Mouse (Mus musculus) liver, embryonic 14.5 days (tissue): ENCODE measurements around the gene Hgd. TPM values are rescaled to one million over a fixed set of nuclear protein-coding genes. Genes with fewer than 3 reads are reported as not detected.

Experiments
- ATAC-seq: fragments of 200-750 bp; cut with Nextera tagmentation; 2 replicates; pipeline ENCODE4 v1.8.0; 2017; ENCODE audit warnings: moderate number of reproducible peaks, mild to moderate bottlenecking, moderate library complexity; ENCODE audit not compliant: insufficient read depth
- DNase-seq, 3 experiments: peaks; one replicate each; pipeline ENCODE4 v3.0.0-alpha.2; 2012 to 2013; ENCODE audit warnings: low read depth in 3 of 3, low spot score in 3 of 3
- H3K27ac ChIP-seq: fragments of 300-500 bp; sonication (generic); 2 replicates; pipeline ENCODE4 v1.5.1; 2014; ENCODE audit warnings: moderate library complexity, mild to moderate bottlenecking, control low read depth, inconsistent platforms
- H3K27me3 ChIP-seq: fragments of 300-500 bp; sonication (generic); 2 replicates; pipeline ENCODE4 v1.6.1; 2014; ENCODE audit warnings: mild to moderate bottlenecking, low read length, moderate library complexity; ENCODE audit not compliant: control insufficient read depth, insufficient read depth
- H3K36me3 ChIP-seq: fragments of 300-500 bp; sonication (generic); replicated peaks from 2 replicates; pipeline ENCODE4 v1.6.1; 2014; ENCODE audit warnings: low read depth; ENCODE audit not compliant: control insufficient read depth, insufficient read depth
- H3K4me1 ChIP-seq, 2 experiments: fragments of 200-500 bp in 1 of 2; fragments of 300-500 bp in 1 of 2; sonication (generic) in 1 of 2; replicated peaks; 2 replicates each; pipeline ENCODE4 v1.6.1; 2012 to 2014; ENCODE audit warnings: antibody characterized with exemption in 1 of 2, inconsistent platforms in 1 of 2, low read length in 1 of 2; ENCODE audit not compliant: control insufficient read depth in 2 of 2, insufficient read depth in 2 of 2
- H3K4me2 ChIP-seq: fragments of 300-500 bp; sonication (generic); 2 replicates; pipeline ENCODE4 v1.6.1; 2014; ENCODE audit warnings: low read depth, mild to moderate bottlenecking, control low read depth, moderate library complexity
- H3K4me3 ChIP-seq, 2 experiments: fragments of 200-500 bp in 1 of 2; fragments of 300-500 bp in 1 of 2; sonication (generic) in 1 of 2; 2 replicates each; pipeline ENCODE4 v1.5.1; 2012 to 2014; ENCODE audit warnings: low read depth in 2 of 2, low read length in 2 of 2, mild to moderate bottlenecking in 2 of 2, control low read depth in 1 of 2, inconsistent platforms in 1 of 2, moderate library complexity in 1 of 2; ENCODE audit not compliant: insufficient read depth in 1 of 2
- H3K9ac ChIP-seq: fragments of 300-500 bp; sonication (generic); replicated peaks from 2 replicates; pipeline ENCODE4 v1.6.1; 2014; ENCODE audit warnings: mild to moderate bottlenecking, control low read depth, moderate library complexity
- H3K9me3 ChIP-seq: fragments of 300-500 bp; sonication (generic); 2 replicates; pipeline ENCODE4 v1.6.1; 2016; ENCODE audit warnings: low read length, mixed read lengths; ENCODE audit not compliant: control insufficient read depth
- CTCF ChIP-seq: IDR thresholded peaks from 2 replicates; pipeline ENCODE4 v1.5.1; 2016; ENCODE audit warnings: antibody characterized with exemption, low read depth, control low read depth
- EP300 ChIP-seq: IDR thresholded peaks from 2 replicates; pipeline ENCODE4 v1.6.1; 2016; ENCODE audit warnings: antibody characterized with exemption, low read depth
- WGBS: fragments of 180-500 bp; shearing (Covaris S2); extraction: QIAGEN DNeasy Blood & Tissue Kit; methylation state at CpG from one replicate; pipeline ENCODE4 v1.1.7; 2014; ENCODE audit not compliant: insufficient replicate concordance; 5-methylcytosine and 5-hydroxymethylcytosine counted together
- polyA plus RNA-seq, 2 experiments: library from polyadenylated mRNA; depleted of rRNA in 1 of 2; stranded (reverse) in 1 of 2; unstranded in 1 of 2; fragments of >200 nt; fragmentation: Nextera tagmentation in 1 of 2; extraction: Ambion mirVana in 1 of 2; gene quantifications; 2 replicates each; pipeline versions ENCODE4 v1.2.1 to v1.2.3; 2012 to 2014

Hgd gene
- polyA plus RNA-seq, 2 experiments = 20.3 to 32.7 TPM

- Histone ChIP-seq H3K4me2 (peak overlapping the region; percentile 67), H3K36me3 (no peaks in the 10 kb centered on the region), H3K4me1 (peaks cover 16 to 28% of the 10 kb centered on the region in 2 experiments), H3K9me3 (no peaks in the 10 kb centered on the region), H3K27me3 (no peaks in the 10 kb centered on the region), H3K9ac (no peak overlapping the region; the same call in 1 of the 2 replicates), H3K27ac (peak overlapping the region; percentile 41; the same call in 1 of the 2 replicates), H3K4me3 (peak overlapping the region in 1 of 2 experiments; percentile 95; a peak in 2 of 4 replicates)
- no peak for DNase-seq
- WGBS = 53% methylated on average over 4 of the region's 4 CpGs
- ATAC-seq = no peak
- TF ChIP-seq CTCF (no peak), EP300 (no peak)
Observed at GRCm38 (mm10) chr16:37654831-37655455, 75.0 kb downstream of the Hgd start.

- Histone ChIP-seq H3K27me3 (no peaks in the 10 kb centered on the region), H3K36me3 (no peaks in the 10 kb centered on the region), H3K4me2 (no peak overlapping the region), H3K9ac (no peak overlapping the region), H3K9me3 (no peaks in the 10 kb centered on the region), H3K4me1 (peaks cover 16 to 28% of the 10 kb centered on the region in 2 experiments), H3K4me3 (no peak overlapping the region), H3K27ac (no peak overlapping the region)
- TF ChIP-seq EP300 (no peak), CTCF (no peak)
- no peak for ATAC-seq
- no peak for DNase-seq
- 52% methylated on average over 4 of the region's 4 CpGs for WGBS
Observed at GRCm38 (mm10) chr16:37655756-37656347, 75.9 kb downstream of the Hgd start.

GRCm38 (mm10) chr16:37656796-37657195, 76.8 kb downstream of the Hgd start:
- H3K36me3 ChIP-seq = no peaks in the 10 kb centered on the region
- H3K9ac ChIP-seq = no peak overlapping the region
- no peak overlapping the region for H3K4me3 ChIP-seq
- no peaks in the 10 kb centered on the region for H3K27me3 ChIP-seq
- H3K4me2 ChIP-seq = no peak overlapping the region
- H3K4me1 ChIP-seq = peaks cover 16 to 24% of the 10 kb centered on the region in 2 experiments
- no peak for DNase-seq
- no peak overlapping the region for H3K27ac ChIP-seq
- WGBS = 72% methylated on average over 7 of the region's 7 CpGs
- ATAC-seq = no peak
- H3K9me3 ChIP-seq = no peaks in the 10 kb centered on the region
- no peak for TF ChIP-seq CTCF
- no peak for TF ChIP-seq EP300

GRCm38 (mm10) chr16:37663643-37664459, 83.9 kb downstream of the Hgd start:
- WGBS = 53% methylated on average over 9 of the region's 9 CpGs
- no peaks in the 10 kb centered on the region for H3K27me3 ChIP-seq
- no peak overlapping the region for H3K4me3 ChIP-seq
- H3K9ac ChIP-seq = no peak overlapping the region
- no peak for ATAC-seq
- H3K4me2 ChIP-seq = no peak overlapping the region
- no peaks in the 10 kb centered on the region for H3K9me3 ChIP-seq
- H3K27ac ChIP-seq = no peak overlapping the region
- H3K4me1 ChIP-seq = no peaks in the 10 kb centered on the region
- TF ChIP-seq EP300 = no peak
- TF ChIP-seq CTCF = no peak
- no peaks in the 10 kb centered on the region for H3K36me3 ChIP-seq
- no peak for DNase-seq

- TF ChIP-seq EP300 (no peak), CTCF (no peak)
- Histone ChIP-seq H3K9me3 (no peaks in the 10 kb centered on the region), H3K9ac (no peak overlapping the region), H3K4me2 (no peak overlapping the region), H3K27ac (no peak overlapping the region), H3K27me3 (no peaks in the 10 kb centered on the region), H3K36me3 (no peaks in the 10 kb centered on the region), H3K4me3 (no peak overlapping the region), H3K4me1 (no peaks in the 10 kb centered on the region)
- ATAC-seq (no peak), DNase-seq (no peak)
- WGBS = 56% methylated on average over 5 of the region's 5 CpGs
Observed at GRCm38 (mm10) chr16:37665394-37665935, 85.5 kb downstream of the Hgd start.
